In genomic region chr10:97478259-97478658, GRCm38 (mm10) we compare ENCODE assay signal across 16 mouse cellular contexts. TPM values are rescaled to one million over a fixed set of nuclear protein-coding genes. Genes with fewer than 3 reads are reported as not detected.
A peak's percentile ranks its signal among the peaks of the same experiment; 100 is the strongest.
DNase-seq lines count a peak whose midpoint lies in the region; ATAC-seq lines count a peak whose summit lies in the region.
"Had no signal": no experiment of that assay in that cellular context is flagged by ENCODE, and none has a peak within 500 bp of the region (broad histone marks: within the 10 kb centered on the region; RNA-seq: fewer than 3 reads in every experiment).

No protein-coding gene starts in this region.

- H3K27me3 ChIP-seq in heart, embryonic 16.5 days (ENCODE audit: control insufficient read depth, insufficient read depth, low read length) = no peaks in the 10 kb centered on the region
- no peaks in the 10 kb centered on the region for H3K27me3 ChIP-seq in lung, embryonic 16.5 days (ENCODE audit: control insufficient read depth, insufficient read depth, low read depth, low read length)
- no peaks in the 10 kb centered on the region for H3K27me3 ChIP-seq in limb, embryonic 10.5 days (ENCODE audit: low read depth, poor library complexity, severe bottlenecking)
- H3K27me3 ChIP-seq: midbrain, embryonic 15.5 days had no signal

- H3K4me2 ChIP-seq in heart, embryonic 16.5 days (ENCODE audit: low read depth, low read length) = no peak overlapping the region
- no peak overlapping the region for H3K4me2 ChIP-seq in lung, embryonic 16.5 days (ENCODE audit: low read depth, low read length)
- H3K4me2 ChIP-seq: midbrain, embryonic 15.5 days had no signal

- H3K9ac ChIP-seq in heart, embryonic 16.5 days (ENCODE audit: low read length) = no peak overlapping the region
- H3K9ac ChIP-seq in lung, embryonic 16.5 days (ENCODE audit: low read length) = no peak overlapping the region
- H3K9ac ChIP-seq: midbrain, embryonic 15.5 days had no signal

- H3K9me3 ChIP-seq in heart, embryonic 16.5 days (replicated peaks; ENCODE audit: control insufficient read depth, low read length) = no peaks in the 10 kb centered on the region
- no peaks in the 10 kb centered on the region for H3K9me3 ChIP-seq in lung, embryonic 16.5 days (ENCODE audit: control insufficient read depth, low read length)
- H3K9me3 ChIP-seq in limb, embryonic 10.5 days (replicated peaks) = no peaks in the 10 kb centered on the region
- H3K9me3 ChIP-seq: midbrain, embryonic 15.5 days had no signal

- H3K36me3 ChIP-seq in heart, embryonic 16.5 days (ENCODE audit: control insufficient read depth, insufficient read depth) = no peaks in the 10 kb centered on the region
- H3K36me3 ChIP-seq in lung, embryonic 16.5 days (ENCODE audit: control insufficient read depth, insufficient read depth, low read length) = no peaks in the 10 kb centered on the region
- no peaks in the 10 kb centered on the region for H3K36me3 ChIP-seq in limb, embryonic 10.5 days
- H3K36me3 ChIP-seq: midbrain, embryonic 15.5 days had no signal

- H3K4me1 ChIP-seq in heart, embryonic 16.5 days (ENCODE audit: control insufficient read depth, insufficient read depth, low read length) = 0 out of 2 replicates have a peak, but pooled peaks cover 2% of the 10 kb centered on the region
- 0 out of 2 replicates have a peak, but pooled peaks cover 5% of the 10 kb centered on the region for H3K4me1 ChIP-seq in lung, embryonic 16.5 days (replicated peaks; ENCODE audit: control insufficient read depth, insufficient read depth, low read length)
- peaks cover 32% of the 10 kb centered on the region for H3K4me1 ChIP-seq in limb, embryonic 10.5 days

- no peak for DNase-seq in heart, adult 11 months
- no peak for DNase-seq in lung, postnatal 14 days
- DNase-seq in limb, embryonic 10.5 days (ENCODE audit: low spot score) = no peak
- no peak for DNase-seq in spleen, adult 18-20 months
- DNase-seq in thymus, postnatal 36 days = no peak
- DNase-seq: adrenal gland, adult 8-10 months; cerebellum, adult 11-12 months; heart, adult 18-20 months; lung, postnatal 4 days; thymus, postnatal 25 days had no signal

- ATAC-seq in heart, embryonic 16.5 days (replicated peaks; ENCODE audit: extremely low read depth, insufficient read depth, low FRiP score) = no peak
- peak; percentile 55; the same call in 1 of the 2 replicates for ATAC-seq in lung, embryonic 16.5 days (ENCODE audit: low read depth)
- ATAC-seq: CD4-positive, CD25-positive, alpha-beta regulatory T cell, adult 4 months; forebrain, embryonic 16.5 days; hindbrain, embryonic 16.5 days; midbrain, embryonic 15.5 days had no signal

- no peak overlapping the region for H3K4me3 ChIP-seq in heart, embryonic 16.5 days (ENCODE audit: low read length)
- no peak overlapping the region for H3K4me3 ChIP-seq in lung, embryonic 16.5 days (ENCODE audit: low read length)
- H3K4me3 ChIP-seq in limb, embryonic 10.5 days = no peak overlapping the region
- H3K4me3 ChIP-seq: midbrain, embryonic 15.5 days had no signal

- H3K27ac ChIP-seq in heart, embryonic 16.5 days (ENCODE audit: low read length) = peak overlapping the region; percentile 59
- peak overlapping the region; percentile 41 for H3K27ac ChIP-seq in lung, embryonic 16.5 days (ENCODE audit: low read length)
- peak overlapping the region; percentile 72 for H3K27ac ChIP-seq in limb, embryonic 10.5 days
- H3K27ac ChIP-seq: midbrain, embryonic 15.5 days had no signal

- 71% methylated on average over 3 of the region's 3 CpGs for WGBS in heart, embryonic 16.5 days
- 33% methylated on average over 3 of the region's 3 CpGs for WGBS in lung, embryonic 16.5 days
- WGBS in limb, embryonic 10.5 days = 80% methylated on average over 3 of the region's 3 CpGs

RNA-seq across cellular contexts. Expression of gene Dcn, which starts 1.1 kb away (rescaled TPM):
- polyA plus RNA-seq in heart, embryonic 16.5 days (2015; fragmentation: Nextera tagmentation; extraction: Ambion mirVana) = 314 and 356 TPM in 2 replicates
- 179 and 191 TPM in 2 replicates for polyA plus RNA-seq in lung, embryonic 16.5 days (2015; fragmentation: Nextera tagmentation; extraction: Ambion mirVana)
- polyA plus RNA-seq in limb, embryonic 10.5 days (2016; fragmentation: Nextera tagmentation; extraction: Ambion mirVana) = 2.4 and 5.2 TPM in 2 replicates
- polyA plus RNA-seq: CD4-positive, CD25-positive, alpha-beta regulatory T cell, adult 4 months had no signal

Comparison
In these comparisons a context has a peak if more than half of its experiments do, and no peak if none do; other contexts are left out.
1. RNA of gene Dcn, which starts 1.1 kb away (polyA plus RNA-seq): 314 to 356 TPM in heart, embryonic 16.5 days and 179 to 191 TPM in lung, embryonic 16.5 days; 2.4 to 5.2 TPM in limb, embryonic 10.5 days; every median in the first group is over 10 times any median in the second.
2. Peak in every context shown above with its lines, with median percentiles within 50 percentile points of each other: H3K27ac ChIP-seq.